Mouse (Mus musculus): ENCODE results near the gene Tcf21. TPM values are rescaled to one million over a fixed set of nuclear protein-coding genes. Genes with fewer than 3 reads are reported as not detected.
A peak's percentile ranks its signal among the peaks of the same experiment; 100 is the strongest.

Tcf21 gene
- polyA plus RNA-seq, 1 experiment from 2014 or later = 0.19 TPM

DNA sequence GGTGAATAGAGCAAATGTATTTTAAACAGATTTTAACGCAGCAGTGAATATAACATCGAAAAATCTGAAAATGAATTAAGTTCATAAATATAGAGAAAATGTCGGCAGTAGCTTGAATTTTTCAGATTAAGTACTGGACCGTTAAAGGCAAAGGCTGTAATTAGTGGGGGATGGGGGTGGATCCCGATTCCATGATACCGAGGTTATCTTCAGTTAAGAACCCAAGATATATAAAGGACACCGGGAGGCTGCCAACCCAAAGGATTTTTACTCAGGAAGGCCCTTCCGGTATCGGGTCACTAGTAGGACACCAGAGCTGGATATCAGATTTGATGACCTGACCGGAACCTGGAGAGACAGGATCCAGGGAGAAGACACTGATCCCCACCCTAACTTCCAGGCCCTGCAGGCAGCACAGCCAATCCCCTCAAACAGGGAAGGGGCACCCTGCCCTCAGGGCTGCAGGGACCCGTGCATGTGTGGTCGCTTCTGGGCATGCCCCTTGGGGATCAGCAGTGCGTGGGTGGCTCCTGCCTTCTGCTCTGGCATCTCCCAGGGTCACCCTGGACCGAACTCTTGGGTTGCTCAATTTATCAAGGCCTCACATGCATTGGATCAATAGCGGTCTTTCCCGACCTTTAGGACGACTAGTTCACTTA lies 22.9 kb upstream of the Tcf21 start:
- Histone ChIP-seq H3K27me3 (ENCODE audit: control insufficient read depth, insufficient read depth, low read depth, low read length) (peaks cover 53% of the 10 kb centered on the region), H3K4me1 (ENCODE audit: control insufficient read depth, insufficient read depth, low read length) (peaks cover 5% of the 10 kb centered on the region; the same call in 1 of the 2 replicates), H3K4me2 (ENCODE audit: low read length) (no peak overlapping the region), H3K9me3 (replicated peaks; ENCODE audit: control insufficient read depth, low read length, poor library complexity, severe bottlenecking) (no peaks in the 10 kb centered on the region), H3K9ac (ENCODE audit: low read depth, low read length) (no peak overlapping the region), H3K36me3 (ENCODE audit: control insufficient read depth, insufficient read depth, low read length) (no peaks in the 10 kb centered on the region), H3K27ac (ENCODE audit: low read length) (no peak overlapping the region), H3K4me3 (ENCODE audit: low read depth, low read length) (no peak overlapping the region)
- 3% methylated on average over 17 of the region's 17 CpGs for whole genome bisulfite sequencing
- ATAC-seq = 0 out of 2 replicates have a peak, but pooled peaks have one; percentile 39

- no peak overlapping the region for H3K4me2 ChIP-seq (ENCODE audit: low read length)
- H3K4me1 ChIP-seq (ENCODE audit: control insufficient read depth, insufficient read depth, low read length) = peaks cover 5% of the 10 kb centered on the region; the same call in 1 of the 2 replicates
- no peaks in the 10 kb centered on the region for H3K36me3 ChIP-seq (ENCODE audit: control insufficient read depth, insufficient read depth, low read length)
- H3K9me3 ChIP-seq (replicated peaks; ENCODE audit: control insufficient read depth, low read length, poor library complexity, severe bottlenecking) = no peaks in the 10 kb centered on the region
- ATAC-seq = no peak
- WGBS = 2% methylated on average over 4 of the region's 4 CpGs
- peaks cover 56% of the 10 kb centered on the region for H3K27me3 ChIP-seq (ENCODE audit: control insufficient read depth, insufficient read depth, low read depth, low read length)
- no peak overlapping the region for H3K4me3 ChIP-seq (ENCODE audit: low read depth, low read length)
- no peak overlapping the region for H3K9ac ChIP-seq (ENCODE audit: low read depth, low read length)
- H3K27ac ChIP-seq (ENCODE audit: low read length) = no peak overlapping the region
Observed at GRCm38 (mm10) chr10:22842113-22842512, 22.1 kb upstream of the Tcf21 start.

- Histone ChIP-seq H3K4me3 (ENCODE audit: low read depth, low read length) (no peak overlapping the region), H3K9ac (ENCODE audit: low read depth, low read length) (no peak overlapping the region), H3K9me3 (replicated peaks; ENCODE audit: control insufficient read depth, low read length, poor library complexity, severe bottlenecking) (no peaks in the 10 kb centered on the region), H3K27ac (ENCODE audit: low read length) (no peak overlapping the region), H3K4me1 (ENCODE audit: control insufficient read depth, insufficient read depth, low read length) (no peaks in the 10 kb centered on the region), H3K36me3 (ENCODE audit: control insufficient read depth, insufficient read depth, low read length) (no peaks in the 10 kb centered on the region), H3K4me2 (ENCODE audit: low read length) (no peak overlapping the region), H3K27me3 (ENCODE audit: control insufficient read depth, insufficient read depth, low read depth, low read length) (peaks cover 26% of the 10 kb centered on the region)
- WGBS = 85% methylated on average over 2 of the region's 2 CpGs
- no peak for ATAC-seq
Observed at GRCm38 (mm10) chr10:22826244-22826643, 6.3 kb upstream of the Tcf21 start.

- Histone ChIP-seq H3K4me2 (ENCODE audit: low read length) (no peak overlapping the region), H3K4me1 (ENCODE audit: control insufficient read depth, insufficient read depth, low read length) (no peaks in the 10 kb centered on the region), H3K27ac (ENCODE audit: low read length) (no peak overlapping the region), H3K9me3 (replicated peaks; ENCODE audit: control insufficient read depth, low read length, poor library complexity, severe bottlenecking) (no peaks in the 10 kb centered on the region), H3K4me3 (ENCODE audit: low read depth, low read length) (no peak overlapping the region), H3K27me3 (ENCODE audit: control insufficient read depth, insufficient read depth, low read depth, low read length) (peaks cover 44% of the 10 kb centered on the region), H3K9ac (ENCODE audit: low read depth, low read length) (no peak overlapping the region), H3K36me3 (ENCODE audit: control insufficient read depth, insufficient read depth, low read length) (no peaks in the 10 kb centered on the region)
- WGBS = 14% methylated on average over 6 of the region's 6 CpGs
- ATAC-seq = no peak
Observed at GRCm38 (mm10) chr10:22822896-22823295, 2.9 kb upstream of the Tcf21 start.

GRCm38 (mm10) chr10:22822486-22822885 lies 2.5 kb upstream of the Tcf21 start:
- Histone ChIP-seq H3K36me3 (ENCODE audit: control insufficient read depth, insufficient read depth, low read length) (no peaks in the 10 kb centered on the region), H3K4me1 (ENCODE audit: control insufficient read depth, insufficient read depth, low read length) (no peaks in the 10 kb centered on the region), H3K27me3 (ENCODE audit: control insufficient read depth, insufficient read depth, low read depth, low read length) (peaks cover 48% of the 10 kb centered on the region), H3K4me2 (ENCODE audit: low read length) (no peak overlapping the region), H3K4me3 (ENCODE audit: low read depth, low read length) (no peak overlapping the region), H3K27ac (ENCODE audit: low read length) (no peak overlapping the region), H3K9ac (ENCODE audit: low read depth, low read length) (no peak overlapping the region), H3K9me3 (replicated peaks; ENCODE audit: control insufficient read depth, low read length, poor library complexity, severe bottlenecking) (no peaks in the 10 kb centered on the region)
- no peak for ATAC-seq
- WGBS = 13% methylated on average over 5 of the region's 5 CpGs

GRCm38 (mm10) chr10:22821709-22822108 lies 1.7 kb upstream of the Tcf21 start:
- Histone ChIP-seq H3K27ac (ENCODE audit: low read length) (no peak overlapping the region), H3K4me2 (ENCODE audit: low read length) (no peak overlapping the region), H3K27me3 (ENCODE audit: control insufficient read depth, insufficient read depth, low read depth, low read length) (peaks cover 50% of the 10 kb centered on the region), H3K4me3 (ENCODE audit: low read depth, low read length) (no peak overlapping the region), H3K4me1 (ENCODE audit: control insufficient read depth, insufficient read depth, low read length) (no peaks in the 10 kb centered on the region), H3K9ac (ENCODE audit: low read depth, low read length) (no peak overlapping the region), H3K9me3 (replicated peaks; ENCODE audit: control insufficient read depth, low read length, poor library complexity, severe bottlenecking) (no peaks in the 10 kb centered on the region), H3K36me3 (ENCODE audit: control insufficient read depth, insufficient read depth, low read length) (no peaks in the 10 kb centered on the region)
- 2% methylated on average over 5 of the region's 5 CpGs for WGBS
- ATAC-seq = no peak

GRCm38 (mm10) chr10:22821267-22821666 lies 1.3 kb upstream of the Tcf21 start:
- no peak overlapping the region for H3K27ac ChIP-seq (ENCODE audit: low read length)
- no peak overlapping the region for H3K9ac ChIP-seq (ENCODE audit: low read depth, low read length)
- H3K27me3 ChIP-seq (ENCODE audit: control insufficient read depth, insufficient read depth, low read depth, low read length) = peaks cover 50% of the 10 kb centered on the region
- H3K4me2 ChIP-seq (ENCODE audit: low read length) = no peak overlapping the region
- WGBS = 22% methylated on average over 1 of the region's 1 CpGs
- no peaks in the 10 kb centered on the region for H3K9me3 ChIP-seq (replicated peaks; ENCODE audit: control insufficient read depth, low read length, poor library complexity, severe bottlenecking)
- no peaks in the 10 kb centered on the region for H3K4me1 ChIP-seq (ENCODE audit: control insufficient read depth, insufficient read depth, low read length)
- H3K36me3 ChIP-seq (ENCODE audit: control insufficient read depth, insufficient read depth, low read length) = no peaks in the 10 kb centered on the region
- no peak for ATAC-seq
- no peak overlapping the region for H3K4me3 ChIP-seq (ENCODE audit: low read depth, low read length)

GRCm38 (mm10) chr10:22820841-22821240 lies 867 bp upstream of the Tcf21 start:
- Histone ChIP-seq H3K4me1 (ENCODE audit: control insufficient read depth, insufficient read depth, low read length) (no peaks in the 10 kb centered on the region), H3K4me3 (ENCODE audit: low read depth, low read length) (no peak overlapping the region), H3K9me3 (replicated peaks; ENCODE audit: control insufficient read depth, low read length, poor library complexity, severe bottlenecking) (no peaks in the 10 kb centered on the region), H3K27ac (ENCODE audit: low read length) (no peak overlapping the region), H3K27me3 (ENCODE audit: control insufficient read depth, insufficient read depth, low read depth, low read length) (peaks cover 54% of the 10 kb centered on the region), H3K9ac (ENCODE audit: low read depth, low read length) (no peak overlapping the region), H3K36me3 (ENCODE audit: control insufficient read depth, insufficient read depth, low read length) (no peaks in the 10 kb centered on the region), H3K4me2 (ENCODE audit: low read length) (no peak overlapping the region)
- WGBS = 13% methylated on average over 2 of the region's 2 CpGs
- ATAC-seq = no peak

GRCm38 (mm10) chr10:22819239-22819870 lies 619 bp downstream of the Tcf21 start:
- H3K9me3 ChIP-seq (replicated peaks; ENCODE audit: control insufficient read depth, low read length, poor library complexity, severe bottlenecking) = no peaks in the 10 kb centered on the region
- no peaks in the 10 kb centered on the region for H3K4me1 ChIP-seq (ENCODE audit: control insufficient read depth, insufficient read depth, low read length)
- WGBS = under 1% methylated on average over 42 of the region's 42 CpGs
- no peak overlapping the region for H3K4me2 ChIP-seq (ENCODE audit: low read length)
- H3K4me3 ChIP-seq (ENCODE audit: low read depth, low read length) = no peak overlapping the region
- H3K36me3 ChIP-seq (ENCODE audit: control insufficient read depth, insufficient read depth, low read length) = no peaks in the 10 kb centered on the region
- no peak overlapping the region for H3K27ac ChIP-seq (ENCODE audit: low read length)
- H3K9ac ChIP-seq (ENCODE audit: low read depth, low read length) = no peak overlapping the region
- peaks cover 59% of the 10 kb centered on the region for H3K27me3 ChIP-seq (ENCODE audit: control insufficient read depth, insufficient read depth, low read depth, low read length)
- peak; percentile 36; the same call in 1 of the 2 replicates for ATAC-seq

Measured in midbrain, embryonic 16.5 days (tissue).